Mouse (Mus musculus) neural tube, embryonic 11.5 days (tissue): Measurements from ENCODE around the gene Gpatch2l. TPM values are rescaled to one million over a fixed set of nuclear protein-coding genes. Genes with fewer than 3 reads are reported as not detected.

Source experiments
- ATAC-seq: fragments of 200-750 bp; cut with Nextera tagmentation; 2 replicates; pipeline ENCODE4 v1.8.0; 2017; ENCODE audit warnings: moderate number of reproducible peaks, mild to moderate bottlenecking, moderate TSS enrichment, moderate library complexity; ENCODE audit not compliant: insufficient read depth, low FRiP score, low TSS enrichment
- DNase-seq: peaks from one replicate; pipeline ENCODE4 v3.0.0-alpha.2; 2015; ENCODE audit warnings: low spot score
- H3K27ac ChIP-seq: fragments of 300-500 bp; sonication (generic); 2 replicates; pipeline ENCODE4 v1.5.1; 2014; ENCODE audit warnings: low read depth, mild to moderate bottlenecking, low read length
- H3K27me3 ChIP-seq: fragments of 300-500 bp; sonication (generic); 2 replicates; pipeline ENCODE4 v1.6.1; 2014; ENCODE audit warnings: mild to moderate bottlenecking, low read length, mixed read lengths; ENCODE audit not compliant: control insufficient read depth, insufficient read depth
- H3K36me3 ChIP-seq: fragments of 300-500 bp; sonication (generic); 2 replicates; pipeline ENCODE4 v1.6.1; 2014; ENCODE audit warnings: mild to moderate bottlenecking, low read length, moderate library complexity, mixed read lengths; ENCODE audit not compliant: control insufficient read depth, insufficient read depth
- H3K4me1 ChIP-seq: fragments of 300-500 bp; sonication (generic); 2 replicates; pipeline ENCODE4 v1.6.1; 2014; ENCODE audit warnings: low read length, mixed read lengths; ENCODE audit not compliant: control insufficient read depth, insufficient read depth
- H3K4me2 ChIP-seq: fragments of 300-500 bp; sonication (generic); 2 replicates; pipeline ENCODE4 v1.6.1; 2014; ENCODE audit warnings: low read depth, mild to moderate bottlenecking, moderate library complexity
- H3K4me3 ChIP-seq: fragments of 300-500 bp; sonication (generic); 2 replicates; pipeline ENCODE4 v1.5.1; 2014; ENCODE audit warnings: low read depth, low read length
- H3K9ac ChIP-seq: fragments of 300-500 bp; sonication (generic); 2 replicates; pipeline ENCODE4 v1.6.1; 2014; ENCODE audit warnings: mild to moderate bottlenecking, low read length
- H3K9me3 ChIP-seq: fragments of 300-500 bp; sonication (generic); 2 replicates; pipeline ENCODE4 v1.6.1; 2016; ENCODE audit warnings: low read length; ENCODE audit not compliant: control insufficient read depth
- WGBS: fragments of 180-500 bp; shearing (Covaris S2); extraction: QIAGEN DNeasy Blood & Tissue Kit; methylation state at CpG from one replicate; pipeline ENCODE4 v1.1.7; 2014; 5-methylcytosine and 5-hydroxymethylcytosine counted together
- polyA plus RNA-seq: library from polyadenylated mRNA; unstranded; fragments of >200 nt; fragmentation: Nextera tagmentation; extraction: Ambion mirVana; gene quantifications from 2 replicates; pipeline ENCODE4 v1.2.1, GENCODE M21; 2014

The Gpatch2l gene
- polyA plus RNA-seq, 1 experiment from 2014 or later: 21.9 TPM

- H3K9me3 ChIP-seq: no peaks in the 10 kb centered on the region
- H3K4me1 ChIP-seq: no peaks in the 10 kb centered on the region
- H3K27ac ChIP-seq: no peak overlapping the region
- 81% methylated on average over 7 of the region's 7 CpGs for WGBS
- H3K9ac ChIP-seq: no peak overlapping the region
- no peaks in the 10 kb centered on the region for H3K36me3 ChIP-seq
- no peaks in the 10 kb centered on the region for H3K27me3 ChIP-seq
- ATAC-seq (no peak), DNase-seq (no peak)
- no peak overlapping the region for H3K4me3 ChIP-seq
- H3K4me2 ChIP-seq: no peak overlapping the region
These were observed 13.3 kb downstream of the Gpatch2l start for GRCm38 (mm10) chr12:86254910-86255309.

GRCm38 (mm10) chr12:86271626-86272025, 30.0 kb downstream of the Gpatch2l start:
- no peaks in the 10 kb centered on the region for H3K9me3 ChIP-seq
- no peaks in the 10 kb centered on the region for H3K4me1 ChIP-seq
- WGBS: 57% methylated on average over 9 of the region's 9 CpGs
- DNase-seq (no peak), ATAC-seq (no peak)
- no peak overlapping the region for H3K4me2 ChIP-seq
- no peak overlapping the region for H3K27ac ChIP-seq
- no peak overlapping the region for H3K4me3 ChIP-seq
- no peaks in the 10 kb centered on the region for H3K36me3 ChIP-seq
- H3K9ac ChIP-seq: no peak overlapping the region
- H3K27me3 ChIP-seq: no peaks in the 10 kb centered on the region

DNA sequence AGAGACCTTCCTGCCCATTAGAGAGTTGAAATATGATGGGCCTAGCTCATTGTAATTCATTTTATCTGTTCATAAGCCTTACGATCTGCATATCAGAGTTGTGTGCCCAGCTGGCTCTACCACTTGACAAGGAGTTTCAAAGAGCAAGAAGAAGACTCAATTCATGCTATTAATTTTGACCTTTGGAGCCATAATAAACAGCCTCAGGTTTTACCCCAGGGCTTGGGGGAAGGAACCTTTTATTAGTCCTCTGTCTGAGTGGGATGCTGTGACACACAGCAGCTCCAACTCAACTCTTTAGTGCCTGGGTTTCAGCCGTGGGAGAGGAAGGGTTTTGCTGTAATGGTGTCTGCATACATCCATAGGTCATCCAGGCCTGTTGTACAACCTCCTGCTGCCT, 32.6 kb downstream of the Gpatch2l start:
- H3K9ac ChIP-seq: no peak overlapping the region
- no peaks in the 10 kb centered on the region for H3K4me1 ChIP-seq
- no peaks in the 10 kb centered on the region for H3K27me3 ChIP-seq
- no peak overlapping the region for H3K4me2 ChIP-seq
- H3K4me3 ChIP-seq: no peak overlapping the region
- no peaks in the 10 kb centered on the region for H3K9me3 ChIP-seq
- no peak for ATAC-seq
- no peak for DNase-seq
- H3K36me3 ChIP-seq: no peaks in the 10 kb centered on the region
- H3K27ac ChIP-seq: no peak overlapping the region
- 70% methylated on average over 2 of the region's 2 CpGs for WGBS

- H3K4me3 ChIP-seq: no peak overlapping the region
- H3K27me3 ChIP-seq: no peaks in the 10 kb centered on the region
- H3K27ac ChIP-seq: no peak overlapping the region
- no peak overlapping the region for H3K4me2 ChIP-seq
- no peaks in the 10 kb centered on the region for H3K36me3 ChIP-seq
- no peak overlapping the region for H3K9ac ChIP-seq
- H3K9me3 ChIP-seq: no peaks in the 10 kb centered on the region
- ATAC-seq: no peak
- H3K4me1 ChIP-seq: no peaks in the 10 kb centered on the region
- WGBS: 91% methylated on average over 3 of the region's 3 CpGs
- no peak for DNase-seq
These were observed 34.1 kb downstream of the Gpatch2l start for GRCm38 (mm10) chr12:86275731-86276130.

DNA sequence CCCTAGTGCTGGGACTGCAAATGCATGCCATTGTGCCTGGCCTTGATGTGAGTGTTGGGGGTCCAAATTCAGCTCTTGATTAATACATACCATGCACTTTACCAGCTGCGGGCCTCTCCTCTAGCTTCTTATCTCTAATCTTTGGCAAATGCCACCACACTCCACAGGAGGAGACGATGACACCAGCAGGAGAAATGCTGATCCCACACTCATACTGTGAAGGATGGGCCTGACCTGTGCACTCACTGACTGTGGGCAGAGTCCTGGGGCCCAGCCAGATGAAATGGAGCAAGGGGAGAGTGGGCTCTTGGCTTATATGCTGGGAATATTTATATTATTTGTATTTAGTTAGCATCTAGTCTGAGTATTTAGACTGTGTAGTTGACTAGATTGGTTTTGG, 34.8 kb downstream of the Gpatch2l start:
- Histone ChIP-seq H3K9me3 (no peaks in the 10 kb centered on the region), H3K4me2 (no peak overlapping the region), H3K27ac (no peak overlapping the region), H3K27me3 (no peaks in the 10 kb centered on the region), H3K4me1 (no peaks in the 10 kb centered on the region), H3K9ac (no peak overlapping the region), H3K4me3 (no peak overlapping the region), H3K36me3 (no peaks in the 10 kb centered on the region)
- DNase-seq (no peak), ATAC-seq (no peak)
- 81% methylated on average over 2 of the region's 2 CpGs for WGBS

DNA sequence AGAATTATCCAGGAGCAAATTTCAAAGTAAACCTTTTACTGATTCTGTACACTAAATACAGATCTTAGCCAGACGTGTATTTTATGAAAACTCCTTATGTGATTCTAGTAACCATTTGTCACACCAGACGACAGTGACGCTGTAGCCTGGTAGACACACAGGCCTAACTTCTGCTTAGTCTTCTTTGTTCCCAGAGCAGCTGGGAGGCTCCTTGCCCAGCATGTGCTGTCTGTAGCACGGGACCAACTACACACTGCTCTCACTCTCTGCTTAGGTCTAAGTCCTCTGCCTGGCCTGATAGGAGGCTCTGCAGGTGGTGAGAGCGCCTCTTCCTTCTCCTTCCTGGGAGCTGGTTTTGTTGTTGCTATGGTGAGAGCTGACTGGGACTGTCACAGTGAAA, 35.2 kb downstream of the Gpatch2l start:
- Histone ChIP-seq H3K9me3 (no peaks in the 10 kb centered on the region), H3K27me3 (no peaks in the 10 kb centered on the region), H3K4me1 (no peaks in the 10 kb centered on the region), H3K4me3 (no peak overlapping the region), H3K4me2 (no peak overlapping the region), H3K27ac (no peak overlapping the region), H3K36me3 (no peaks in the 10 kb centered on the region), H3K9ac (no peak overlapping the region)
- DNase-seq: no peak
- 59% methylated on average over 5 of the region's 5 CpGs for WGBS
- ATAC-seq: no peak

GRCm38 (mm10) chr12:86280000-86280399, 38.3 kb downstream of the Gpatch2l start:
- ATAC-seq (no peak), DNase-seq (peak; percentile 32)
- WGBS: 79% methylated on average over 10 of the region's 10 CpGs
- Histone ChIP-seq H3K4me1 (no peaks in the 10 kb centered on the region), H3K4me3 (no peak overlapping the region), H3K9me3 (no peaks in the 10 kb centered on the region), H3K27me3 (no peaks in the 10 kb centered on the region), H3K36me3 (0 out of 2 replicates have a peak, but pooled peaks cover 2% of the 10 kb centered on the region), H3K4me2 (no peak overlapping the region), H3K27ac (no peak overlapping the region), H3K9ac (no peak overlapping the region)

GRCm38 (mm10) chr12:86285704-86286103, 44.0 kb downstream of the Gpatch2l start:
- Histone ChIP-seq H3K4me3 (no peak overlapping the region), H3K4me2 (no peak overlapping the region), H3K36me3 (peaks cover 5% of the 10 kb centered on the region; the same call in 1 of the 2 replicates), H3K27me3 (no peaks in the 10 kb centered on the region), H3K9me3 (no peaks in the 10 kb centered on the region), H3K4me1 (no peaks in the 10 kb centered on the region), H3K9ac (no peak overlapping the region), H3K27ac (no peak overlapping the region)
- WGBS: 93% methylated on average over 2 of the region's 2 CpGs
- ATAC-seq (no peak), DNase-seq (no peak)

GRCm38 (mm10) chr12:86297450-86297849, 55.8 kb downstream of the Gpatch2l start:
- Histone ChIP-seq H3K4me2 (no peak overlapping the region), H3K27me3 (no peaks in the 10 kb centered on the region), H3K36me3 (no peaks in the 10 kb centered on the region), H3K9me3 (no peaks in the 10 kb centered on the region), H3K9ac (no peak overlapping the region), H3K4me3 (no peak overlapping the region), H3K4me1 (no peaks in the 10 kb centered on the region), H3K27ac (no peak overlapping the region)
- WGBS: 76% methylated on average over 10 of the region's 10 CpGs
- no peak for ATAC-seq
- DNase-seq: no peak
